Mouse (Mus musculus): ENCODE measurements at regions not wholly inside any gene's neighbourhood (a gene's known extent, or its start where the extent isn't known, plus 50 kb on each side); places are given as distances from the start of the nearest gene placed in this dataset.
A peak's percentile ranks its signal among the peaks of the same experiment; 100 is the strongest.

DNA sequence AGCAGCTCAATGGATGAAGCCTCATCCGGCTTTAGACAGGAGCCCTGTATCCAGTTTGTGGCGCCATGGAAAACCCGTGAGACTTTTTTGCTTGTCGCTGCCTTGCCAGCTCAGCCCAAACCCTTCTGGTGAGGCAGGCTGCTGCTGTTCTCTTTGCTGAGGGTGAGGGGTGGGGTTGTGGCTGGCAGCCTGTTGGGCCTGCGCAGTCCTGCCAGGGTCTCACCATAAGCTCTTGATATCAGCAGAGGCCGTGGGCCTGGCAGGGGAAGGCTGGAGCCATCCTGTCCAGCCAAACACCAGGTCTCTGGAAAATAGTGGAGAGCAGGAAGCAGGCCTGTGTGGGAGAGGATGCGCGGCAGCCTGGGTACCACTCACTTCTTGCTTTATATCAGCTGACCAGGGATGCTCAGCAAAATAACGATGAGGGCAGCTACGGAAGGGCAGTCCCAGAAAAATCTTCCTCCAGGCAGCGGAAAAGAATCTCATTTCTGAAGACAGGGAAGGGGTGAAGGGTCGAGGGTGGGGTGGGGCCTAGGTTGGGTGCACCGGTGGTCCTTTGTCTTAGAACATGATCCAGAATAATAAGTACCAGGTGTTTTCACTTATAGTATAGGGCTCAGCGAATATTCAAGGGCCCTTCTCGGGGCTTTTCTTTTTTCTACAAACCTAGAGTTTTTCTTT, 73.4 kb upstream of the Medag start:
- peak overlapping the region; percentile 43 for H3K27ac ChIP-seq
- no peaks in the 10 kb centered on the region for H3K36me3 ChIP-seq
- H3K27me3 ChIP-seq: no peaks in the 10 kb centered on the region; the same call in 1 of the 2 replicates
- no peak overlapping the region for H3K4me3 ChIP-seq
- ATAC-seq (replicated peaks; ENCODE audit: insufficient number of reproducible peaks, insufficient read depth, low FRiP score, low read depth): peak; percentile 58; the same call in 1 of the 2 replicates
- H3K9ac ChIP-seq: no peak overlapping the region
- H3K9me3 ChIP-seq (replicated peaks): no peaks in the 10 kb centered on the region
- H3K4me2 ChIP-seq: peak overlapping the region; percentile 16; the same call in 1 of the 2 replicates
- peaks cover 15% of the 10 kb centered on the region for H3K4me1 ChIP-seq (replicated peaks)
- WGBS: 51% methylated on average over 15 of the region's 15 CpGs

DNA sequence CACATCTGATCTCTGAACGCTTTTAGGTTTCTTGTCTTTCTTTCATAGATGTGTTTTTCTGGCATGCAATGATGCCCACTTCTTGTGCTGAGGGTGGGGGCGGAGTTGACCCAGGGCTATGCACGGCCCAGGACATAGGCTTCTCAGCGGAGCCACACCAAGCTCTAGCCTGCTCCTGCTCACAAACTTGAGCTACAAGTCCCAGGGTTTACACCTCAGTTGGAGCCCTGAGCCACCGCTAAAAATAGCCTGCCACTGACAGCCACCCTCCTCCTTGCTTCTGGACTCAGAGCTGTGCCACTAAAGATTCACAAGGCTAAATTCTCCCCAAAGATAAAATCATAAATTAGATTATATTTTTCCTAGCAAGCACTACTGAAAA, 72.9 kb upstream of the Medag start:
- H3K4me3 ChIP-seq: no peak overlapping the region
- no peaks in the 10 kb centered on the region for H3K9me3 ChIP-seq (replicated peaks)
- H3K27me3 ChIP-seq: no peaks in the 10 kb centered on the region; the same call in 1 of the 2 replicates
- H3K4me1 ChIP-seq (replicated peaks): peaks cover 15% of the 10 kb centered on the region
- H3K9ac ChIP-seq: no peak overlapping the region
- 42% methylated on average over 5 of the region's 5 CpGs for WGBS
- ATAC-seq (replicated peaks; ENCODE audit: insufficient number of reproducible peaks, insufficient read depth, low FRiP score, low read depth): no peak
- H3K4me2 ChIP-seq: no peak overlapping the region
- peak overlapping the region; percentile 43 for H3K27ac ChIP-seq
- H3K36me3 ChIP-seq: no peaks in the 10 kb centered on the region

DNA sequence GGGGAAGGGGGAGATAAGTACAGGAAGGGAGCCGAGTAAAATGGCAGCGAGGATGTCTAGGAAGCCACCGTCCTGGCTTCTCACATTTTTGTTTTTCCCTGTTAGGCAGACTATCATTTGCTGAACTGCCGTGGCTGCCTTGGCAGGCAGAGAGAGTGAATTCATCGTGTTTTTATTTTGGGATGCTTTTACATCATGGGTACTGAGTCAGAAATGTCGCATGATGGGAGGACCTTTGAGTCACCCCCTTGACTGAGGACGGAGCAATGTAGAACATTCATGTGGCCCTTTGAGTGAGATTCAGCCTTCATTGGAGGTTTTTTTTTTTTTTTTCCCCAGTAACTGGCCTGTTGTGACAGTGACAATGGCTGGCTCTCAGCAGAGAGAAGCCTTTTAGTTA, 71.2 kb upstream of the Medag start:
- Histone ChIP-seq H3K27me3 (no peaks in the 10 kb centered on the region; the same call in 1 of the 2 replicates), H3K9ac (no peak overlapping the region), H3K27ac (no peak overlapping the region), H3K4me3 (no peak overlapping the region), H3K9me3 (replicated peaks) (no peaks in the 10 kb centered on the region), H3K4me2 (no peak overlapping the region), H3K4me1 (replicated peaks) (peaks cover 15% of the 10 kb centered on the region), H3K36me3 (no peaks in the 10 kb centered on the region)
- 65% methylated on average over 7 of the region's 7 CpGs for WGBS
- no peak for ATAC-seq (replicated peaks; ENCODE audit: insufficient number of reproducible peaks, insufficient read depth, low FRiP score, low read depth)

- Histone ChIP-seq H3K9me3 (replicated peaks) (no peaks in the 10 kb centered on the region), H3K4me3 (no peak overlapping the region), H3K27ac (no peak overlapping the region), H3K9ac (no peak overlapping the region), H3K36me3 (no peaks in the 10 kb centered on the region), H3K27me3 (no peaks in the 10 kb centered on the region; the same call in 1 of the 2 replicates), H3K4me2 (no peak overlapping the region), H3K4me1 (replicated peaks) (peaks cover 15% of the 10 kb centered on the region)
- ATAC-seq (replicated peaks; ENCODE audit: insufficient number of reproducible peaks, insufficient read depth, low FRiP score, low read depth): no peak
- 63% methylated on average over 6 of the region's 6 CpGs for WGBS
Observed at GRCm38 (mm10) chr5:149341461-149341860, 70.1 kb upstream of the Medag start.

DNA sequence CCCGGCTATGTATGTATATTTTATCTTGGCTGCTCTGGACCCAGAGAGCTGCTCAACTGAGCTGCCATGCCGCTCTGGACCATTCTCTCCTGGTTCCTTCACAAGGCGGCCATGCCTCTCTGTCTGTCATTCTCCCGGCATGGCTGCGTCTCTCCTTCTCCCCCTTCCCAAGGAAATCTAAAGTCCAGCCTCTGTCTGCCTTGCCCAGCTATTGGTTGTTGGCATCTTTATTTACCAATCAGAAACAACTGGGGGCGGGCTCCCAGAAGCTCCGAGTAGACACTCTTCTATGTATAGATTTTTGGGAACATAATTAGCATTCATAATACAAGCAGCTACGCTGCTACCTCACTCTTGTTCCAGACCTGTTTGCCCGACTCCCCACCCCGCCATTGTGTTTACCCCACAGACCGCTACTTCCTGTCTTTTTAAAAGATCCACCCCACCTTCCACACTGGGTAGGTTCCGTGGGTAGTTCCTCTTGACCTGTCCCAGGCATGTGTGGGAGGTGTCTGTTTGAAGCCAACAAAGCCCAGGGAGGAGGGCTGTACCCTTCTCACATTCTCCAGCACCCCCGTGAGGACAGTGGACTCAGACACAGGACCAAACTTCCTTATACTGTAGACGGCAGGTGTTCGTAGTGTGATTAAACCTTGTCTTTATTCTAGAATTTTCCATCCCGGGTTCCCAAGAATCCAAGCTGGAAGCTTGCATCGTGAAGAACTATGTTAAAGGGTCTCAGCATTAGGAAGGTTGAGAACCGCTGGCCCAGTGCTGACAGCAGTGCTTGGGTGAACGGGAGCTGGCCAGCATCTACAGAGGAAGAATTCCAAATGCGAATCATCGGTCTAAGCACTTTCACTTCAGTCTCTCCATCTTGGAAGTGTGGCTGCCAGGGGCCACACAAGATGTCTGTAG, 67.7 kb upstream of the Medag start:
- ATAC-seq (replicated peaks; ENCODE audit: insufficient number of reproducible peaks, insufficient read depth, low FRiP score, low read depth): no peak
- Histone ChIP-seq H3K27ac (no peak overlapping the region), H3K9ac (no peak overlapping the region), H3K4me3 (no peak overlapping the region), H3K27me3 (no peaks in the 10 kb centered on the region), H3K9me3 (replicated peaks) (no peaks in the 10 kb centered on the region), H3K4me2 (no peak overlapping the region), H3K4me1 (replicated peaks) (peaks cover 4% of the 10 kb centered on the region), H3K36me3 (no peaks in the 10 kb centered on the region)
- WGBS: 77% methylated on average over 21 of the region's 21 CpGs

- no peak overlapping the region for H3K9ac ChIP-seq
- no peaks in the 10 kb centered on the region for H3K4me1 ChIP-seq (replicated peaks)
- H3K36me3 ChIP-seq: no peaks in the 10 kb centered on the region
- WGBS: 80% methylated on average over 4 of the region's 4 CpGs
- no peak for ATAC-seq (replicated peaks; ENCODE audit: insufficient number of reproducible peaks, insufficient read depth, low FRiP score, low read depth)
- no peak overlapping the region for H3K4me2 ChIP-seq
- no peak overlapping the region for H3K4me3 ChIP-seq
- H3K27ac ChIP-seq: no peak overlapping the region
- no peaks in the 10 kb centered on the region for H3K9me3 ChIP-seq (replicated peaks)
- H3K27me3 ChIP-seq: no peaks in the 10 kb centered on the region
Observed at GRCm38 (mm10) chr5:149344528-149344855, 67.1 kb upstream of the Medag start.

DNA sequence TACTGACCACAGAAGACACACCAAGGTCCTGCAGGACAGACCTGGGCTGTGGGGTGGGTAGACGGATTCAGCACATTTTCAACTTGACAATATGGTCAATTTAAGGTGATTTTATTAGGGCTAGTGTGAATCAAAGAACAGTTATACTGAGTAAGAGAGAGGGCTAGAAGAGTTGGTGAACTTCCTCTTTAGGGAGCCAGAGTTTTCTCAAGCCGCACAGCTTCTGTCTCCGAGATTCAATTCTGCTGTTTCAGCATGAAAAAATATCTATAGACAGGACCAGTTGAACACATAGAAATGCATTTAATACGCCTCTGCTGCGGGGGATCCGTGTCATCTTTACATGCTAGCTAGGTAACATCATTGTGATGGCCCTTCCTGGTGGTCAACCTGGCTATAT, 66.4 kb upstream of the Medag start:
- Histone ChIP-seq H3K27me3 (no peaks in the 10 kb centered on the region), H3K36me3 (no peaks in the 10 kb centered on the region), H3K27ac (no peak overlapping the region), H3K9ac (no peak overlapping the region), H3K9me3 (replicated peaks) (no peaks in the 10 kb centered on the region), H3K4me1 (replicated peaks) (no peaks in the 10 kb centered on the region), H3K4me3 (no peak overlapping the region), H3K4me2 (no peak overlapping the region)
- ATAC-seq (replicated peaks; ENCODE audit: insufficient number of reproducible peaks, insufficient read depth, low FRiP score, low read depth): no peak
- WGBS: 85% methylated on average over 6 of the region's 6 CpGs

DNA sequence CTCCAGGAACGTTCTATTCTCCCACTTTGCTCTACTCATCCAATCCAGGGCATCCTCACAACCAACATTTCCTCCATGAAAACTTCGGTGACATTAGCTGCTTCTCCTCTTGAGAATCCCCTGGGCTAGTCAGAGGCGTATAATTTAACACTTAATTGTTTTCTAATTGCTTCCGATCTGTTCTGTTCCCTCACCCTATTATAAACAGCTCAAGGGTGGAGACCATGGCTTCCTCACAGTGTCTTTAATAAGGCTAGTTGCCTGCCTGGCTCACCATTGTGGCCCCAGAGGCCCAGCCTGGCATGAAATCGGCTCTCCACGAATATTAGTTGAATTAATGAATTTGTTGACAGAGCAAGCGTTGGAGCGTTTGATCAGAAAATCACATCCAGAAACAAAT, 61.9 kb upstream of the Medag start:
- 79% methylated on average over 8 of the region's 8 CpGs for WGBS
- no peak for ATAC-seq (replicated peaks; ENCODE audit: insufficient number of reproducible peaks, insufficient read depth, low FRiP score, low read depth)
- no peaks in the 10 kb centered on the region for H3K9me3 ChIP-seq (replicated peaks)
- no peaks in the 10 kb centered on the region for H3K36me3 ChIP-seq
- H3K4me3 ChIP-seq: no peak overlapping the region
- H3K4me1 ChIP-seq (replicated peaks): peaks cover 16% of the 10 kb centered on the region
- H3K27ac ChIP-seq: no peak overlapping the region
- H3K9ac ChIP-seq: no peak overlapping the region
- H3K4me2 ChIP-seq: no peak overlapping the region
- H3K27me3 ChIP-seq: no peaks in the 10 kb centered on the region

DNA sequence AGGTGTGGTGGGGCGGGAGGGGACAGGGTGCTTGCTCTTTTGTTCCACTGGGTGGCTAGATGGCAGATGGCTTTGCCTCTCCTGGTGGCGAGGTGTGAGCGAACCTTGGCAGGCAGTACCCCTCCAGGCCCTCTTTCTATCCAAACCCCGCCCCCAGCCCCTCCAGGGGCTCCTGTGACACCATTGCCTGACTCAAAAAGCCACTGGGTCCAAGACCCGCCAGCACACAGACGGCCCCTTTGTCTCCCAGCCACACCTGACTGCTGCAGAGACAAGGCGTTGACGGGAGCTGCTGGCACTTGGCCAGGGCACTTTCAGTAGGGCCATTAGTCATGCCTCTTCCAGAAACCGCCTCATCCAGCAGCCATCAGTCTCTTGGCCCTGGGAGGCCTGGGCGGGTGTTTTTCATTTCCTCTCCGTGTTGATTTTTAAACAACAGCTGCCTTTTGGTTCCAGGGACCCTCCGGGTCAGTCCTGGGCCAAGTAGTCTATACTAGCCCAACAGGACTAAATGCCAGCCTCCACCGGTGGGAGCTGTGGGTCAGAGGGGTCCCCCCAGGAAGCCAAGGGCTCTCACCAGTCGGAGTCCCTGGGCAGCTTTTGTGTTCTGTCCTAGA, 58.4 kb upstream of the Medag start:
- peak; percentile 84 for ATAC-seq (replicated peaks; ENCODE audit: insufficient number of reproducible peaks, insufficient read depth, low FRiP score, low read depth)
- Histone ChIP-seq H3K4me2 (peak overlapping the region; percentile 36), H3K9me3 (replicated peaks) (no peaks in the 10 kb centered on the region), H3K36me3 (no peaks in the 10 kb centered on the region), H3K4me3 (no peak overlapping the region), H3K27ac (peak overlapping the region; percentile 62), H3K9ac (no peak overlapping the region), H3K4me1 (replicated peaks) (peaks cover 16% of the 10 kb centered on the region), H3K27me3 (no peaks in the 10 kb centered on the region)
- 14% methylated on average over 14 of the region's 14 CpGs for WGBS

GRCm38 (mm10) chr5:149354448-149355115, 57.0 kb upstream of the Medag start:
- Histone ChIP-seq H3K27ac (no peak overlapping the region), H3K4me2 (no peak overlapping the region), H3K36me3 (no peaks in the 10 kb centered on the region), H3K9me3 (replicated peaks) (no peaks in the 10 kb centered on the region), H3K4me3 (no peak overlapping the region), H3K9ac (no peak overlapping the region), H3K27me3 (no peaks in the 10 kb centered on the region), H3K4me1 (replicated peaks) (peaks cover 16% of the 10 kb centered on the region)
- no peak for ATAC-seq (replicated peaks; ENCODE audit: insufficient number of reproducible peaks, insufficient read depth, low FRiP score, low read depth)
- 68% methylated on average over 4 of the region's 4 CpGs for WGBS

- Histone ChIP-seq H3K4me3 (no peak overlapping the region), H3K27me3 (no peaks in the 10 kb centered on the region), H3K9ac (no peak overlapping the region), H3K36me3 (no peaks in the 10 kb centered on the region), H3K4me2 (no peak overlapping the region), H3K9me3 (replicated peaks) (no peaks in the 10 kb centered on the region), H3K4me1 (replicated peaks) (peaks cover 16% of the 10 kb centered on the region), H3K27ac (no peak overlapping the region)
- ATAC-seq (replicated peaks; ENCODE audit: insufficient number of reproducible peaks, insufficient read depth, low FRiP score, low read depth): no peak
- 81% methylated on average over 7 of the region's 7 CpGs for WGBS
Observed at GRCm38 (mm10) chr5:149355131-149355530, 56.4 kb upstream of the Medag start.
